Mouse (Mus musculus): ENCODE measurements around the gene Ptpn13. TPM values are rescaled to one million over a fixed set of nuclear protein-coding genes. Genes with fewer than 3 reads are reported as not detected.

The Ptpn13 gene
- total RNA-seq (2017), result 0.48 to 1.1 TPM (median 0.97 TPM) in 3 replicates

GRCm38 (mm10) chr5:103424678-103425319 is at the start of gene Ptpn13:
Gene Ptpn13, plus strand, starts transcription at chr5:103425192.
- ATAC-seq (replicated peaks; ENCODE audit: insufficient number of reproducible peaks, low FRiP score, low TSS enrichment, poor library complexity, severe bottlenecking), result no peak

GRCm38 (mm10) chr5:103375226-103375625 is 49.8 kb upstream of the Ptpn13 start:
- ATAC-seq (replicated peaks; ENCODE audit: insufficient number of reproducible peaks, low FRiP score, low TSS enrichment, poor library complexity, severe bottlenecking), result no peak

GRCm38 (mm10) chr5:103376354-103377295 is 48.4 kb upstream of the Ptpn13 start:
- no peak for ATAC-seq (replicated peaks; ENCODE audit: insufficient number of reproducible peaks, low FRiP score, low TSS enrichment, poor library complexity, severe bottlenecking)

GRCm38 (mm10) chr5:103377493-103378130 is 47.4 kb upstream of the Ptpn13 start:
- no peak for ATAC-seq (replicated peaks; ENCODE audit: insufficient number of reproducible peaks, low FRiP score, low TSS enrichment, poor library complexity, severe bottlenecking)

GRCm38 (mm10) chr5:103380785-103381527 is 44.0 kb upstream of the Ptpn13 start:
- ATAC-seq (replicated peaks; ENCODE audit: insufficient number of reproducible peaks, low FRiP score, low TSS enrichment, poor library complexity, severe bottlenecking), result no peak

- ATAC-seq (replicated peaks; ENCODE audit: insufficient number of reproducible peaks, low FRiP score, low TSS enrichment, poor library complexity, severe bottlenecking), result no peak
Measured at GRCm38 (mm10) chr5:103382951-103383350, 42.0 kb upstream of the Ptpn13 start.

GRCm38 (mm10) chr5:103384021-103384420 is 41.0 kb upstream of the Ptpn13 start:
- ATAC-seq (replicated peaks; ENCODE audit: insufficient number of reproducible peaks, low FRiP score, low TSS enrichment, poor library complexity, severe bottlenecking), result no peak

- ATAC-seq (replicated peaks; ENCODE audit: insufficient number of reproducible peaks, low FRiP score, low TSS enrichment, poor library complexity, severe bottlenecking), result no peak
Measured at GRCm38 (mm10) chr5:103387540-103388026, 37.4 kb upstream of the Ptpn13 start.

- no peak for ATAC-seq (replicated peaks; ENCODE audit: insufficient number of reproducible peaks, low FRiP score, low TSS enrichment, poor library complexity, severe bottlenecking)
Measured at GRCm38 (mm10) chr5:103389415-103389814, 35.6 kb upstream of the Ptpn13 start.

- no peak for ATAC-seq (replicated peaks; ENCODE audit: insufficient number of reproducible peaks, low FRiP score, low TSS enrichment, poor library complexity, severe bottlenecking)
Measured at GRCm38 (mm10) chr5:103393220-103393619, 31.8 kb upstream of the Ptpn13 start.

GRCm38 (mm10) chr5:103393752-103394151 is 31.2 kb upstream of the Ptpn13 start:
- ATAC-seq (replicated peaks; ENCODE audit: insufficient number of reproducible peaks, low FRiP score, low TSS enrichment, poor library complexity, severe bottlenecking), result no peak

- no peak for ATAC-seq (replicated peaks; ENCODE audit: insufficient number of reproducible peaks, low FRiP score, low TSS enrichment, poor library complexity, severe bottlenecking)
Measured at GRCm38 (mm10) chr5:103395683-103396082, 29.3 kb upstream of the Ptpn13 start.

GRCm38 (mm10) chr5:103397429-103397828 is 27.6 kb upstream of the Ptpn13 start:
- ATAC-seq (replicated peaks; ENCODE audit: insufficient number of reproducible peaks, low FRiP score, low TSS enrichment, poor library complexity, severe bottlenecking), result no peak

GRCm38 (mm10) chr5:103404213-103404968 is 20.6 kb upstream of the Ptpn13 start:
- ATAC-seq (replicated peaks; ENCODE audit: insufficient number of reproducible peaks, low FRiP score, low TSS enrichment, poor library complexity, severe bottlenecking), result no peak

- ATAC-seq (replicated peaks; ENCODE audit: insufficient number of reproducible peaks, low FRiP score, low TSS enrichment, poor library complexity, severe bottlenecking), result no peak
Measured at GRCm38 (mm10) chr5:103405921-103406320, 19.1 kb upstream of the Ptpn13 start.

GRCm38 (mm10) chr5:103412020-103412747 is 12.8 kb upstream of the Ptpn13 start:
- no peak for ATAC-seq (replicated peaks; ENCODE audit: insufficient number of reproducible peaks, low FRiP score, low TSS enrichment, poor library complexity, severe bottlenecking)

- no peak for ATAC-seq (replicated peaks; ENCODE audit: insufficient number of reproducible peaks, low FRiP score, low TSS enrichment, poor library complexity, severe bottlenecking)
Measured at GRCm38 (mm10) chr5:103414542-103414941, 10.4 kb upstream of the Ptpn13 start.
